Mouse (Mus musculus) right cerebral cortex, postnatal 4 days (tissue): ENCODE measurements around the gene Cd3e.

Experiments used
- DNase-seq: peaks from one replicate; pipeline ENCODE4 v3.0.0-alpha.2; 2022

Cd3e gene

DNA sequence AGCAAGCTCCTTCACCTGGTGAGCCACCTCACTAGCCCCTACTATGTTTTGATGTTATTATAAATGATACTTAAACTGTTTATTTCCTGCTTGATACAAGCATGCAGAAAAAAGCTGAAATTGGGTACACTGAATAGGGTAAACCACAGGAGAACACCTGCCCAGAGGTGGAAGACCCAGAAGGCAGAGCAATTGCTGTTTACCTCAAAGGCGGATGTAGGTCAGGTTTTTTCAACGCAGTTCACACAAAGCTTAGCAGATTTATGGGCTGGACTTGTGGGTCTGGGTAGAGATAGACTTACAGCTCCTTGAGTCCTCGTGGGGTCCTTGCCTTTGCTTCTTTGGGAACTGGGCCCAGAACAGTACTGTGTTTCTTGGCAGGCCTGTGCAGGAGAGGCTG lies 6.4 kb upstream of the Cd3e start:
- DNase-seq = no peak

DNA sequence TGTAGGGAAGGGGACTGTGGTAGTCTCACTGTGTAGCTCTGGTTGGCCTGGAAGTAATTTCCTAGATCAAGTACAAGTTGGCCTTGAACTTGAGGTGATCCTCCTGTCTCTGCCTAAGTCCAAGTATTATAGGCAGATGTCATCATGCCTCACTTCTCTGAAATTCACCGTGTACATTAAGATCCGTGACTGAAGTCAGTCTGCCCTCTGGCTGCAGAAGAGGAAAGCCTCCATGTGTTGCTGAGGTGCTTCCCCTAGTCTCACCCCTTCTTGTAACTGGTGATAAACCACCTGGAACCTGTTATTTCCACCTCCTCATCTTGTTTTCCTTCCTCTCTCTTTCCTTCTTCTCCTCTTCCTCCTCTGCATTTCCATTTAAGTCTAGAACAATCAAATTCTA lies 5.5 kb upstream of the Cd3e start:
- no peak for DNase-seq

DNA sequence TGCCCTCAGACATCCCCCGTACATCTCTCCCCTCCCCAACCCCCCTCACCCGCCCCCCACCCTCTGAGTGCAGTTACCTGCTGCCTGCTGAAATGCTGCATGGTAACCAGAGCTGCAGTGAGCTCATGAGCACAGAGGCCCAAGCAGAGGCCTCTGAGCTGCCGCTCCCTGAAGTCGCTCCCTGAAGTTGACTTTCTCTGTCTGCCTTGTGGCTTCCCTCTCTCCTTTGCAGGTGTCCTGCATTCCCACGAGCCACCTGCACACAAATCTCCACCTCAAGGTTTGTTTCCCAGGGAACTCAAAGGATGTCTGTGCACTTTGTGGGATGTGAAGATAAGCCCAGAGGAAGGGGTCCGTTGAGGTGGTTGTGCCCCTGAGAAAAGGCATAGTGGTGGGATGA lies 1.9 kb upstream of the Cd3e start:
- DNase-seq = no peak

DNA sequence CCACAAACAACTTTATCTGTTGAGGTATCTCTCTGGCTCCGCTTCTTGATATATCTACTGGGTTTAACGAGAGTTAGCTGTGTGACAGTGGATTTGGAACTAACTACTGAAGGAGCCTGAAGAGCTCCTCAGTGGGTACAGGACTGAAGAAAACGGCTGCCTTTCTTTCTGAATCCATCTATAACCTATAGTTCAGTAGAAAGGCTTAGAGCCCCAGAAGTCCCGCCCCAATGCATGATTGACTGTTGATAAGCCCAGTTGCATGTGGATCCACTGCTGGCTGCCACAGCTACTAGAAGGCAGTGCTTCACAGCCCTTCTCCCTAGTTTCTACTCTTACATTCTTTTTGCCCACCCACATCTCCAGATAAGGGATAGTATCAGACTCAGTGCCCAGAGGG lies 1.0 kb upstream of the Cd3e start:
- DNase-seq = no peak

DNA sequence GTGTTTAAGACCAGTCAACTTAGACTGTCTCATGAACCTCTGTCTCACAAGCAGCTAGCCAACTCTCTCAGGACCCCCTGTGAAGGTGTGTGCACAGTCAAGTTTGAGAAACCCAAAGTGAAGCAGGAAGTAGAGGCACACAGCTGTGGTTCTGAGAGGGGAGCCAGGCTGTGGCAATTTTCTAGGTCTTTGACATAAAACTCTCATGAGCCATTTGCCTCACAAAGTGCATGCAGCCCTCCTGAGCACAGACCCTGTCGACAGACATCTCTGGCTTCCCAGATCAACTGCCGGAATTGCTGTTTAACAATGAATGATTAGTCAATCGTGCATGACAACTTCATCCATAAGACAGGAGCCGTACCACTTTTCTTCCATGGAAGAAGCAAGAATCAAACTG lies 1.1 kb downstream of the Cd3e start:
- DNase-seq = no peak

DNA sequence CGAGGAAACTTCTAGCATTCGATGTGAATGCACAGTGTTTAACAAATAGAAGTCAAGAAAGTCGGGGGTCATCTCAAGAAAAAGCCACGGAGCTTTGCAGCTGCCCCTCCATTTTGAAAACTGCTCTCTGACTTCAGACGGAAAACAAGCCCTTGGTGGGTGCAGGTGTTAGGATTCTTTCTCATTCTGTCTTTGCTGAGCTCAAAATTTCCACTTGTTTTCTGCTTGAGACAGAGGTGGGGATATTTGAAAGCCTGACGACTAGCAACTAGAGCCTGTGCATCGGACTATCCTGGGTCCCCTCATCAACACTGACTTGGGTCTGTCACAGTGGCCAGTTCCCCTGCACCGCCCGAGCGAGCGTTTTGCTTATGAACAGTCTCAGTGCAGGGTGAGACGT lies 2.0 kb downstream of the Cd3e start:
- no peak for DNase-seq

DNA sequence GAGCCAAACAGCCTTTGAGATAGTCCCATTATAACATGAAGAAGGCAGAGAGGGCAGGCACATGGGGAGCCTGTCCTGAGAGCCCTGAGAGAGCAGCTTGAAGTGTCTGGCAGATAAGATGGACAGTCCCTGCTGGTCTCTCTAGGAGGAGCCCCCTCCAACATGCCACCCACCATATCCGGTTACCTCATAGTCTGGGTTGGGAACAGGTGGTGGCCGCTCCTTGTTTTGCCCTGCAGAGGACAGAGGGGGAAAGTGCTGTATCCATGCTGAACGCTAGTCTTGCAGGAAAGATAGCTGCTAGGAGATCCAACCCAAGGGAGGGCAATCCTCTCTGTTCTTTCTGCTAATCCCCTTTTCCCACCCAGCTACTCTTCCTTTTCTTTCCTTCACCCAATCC lies 9.2 kb downstream of the Cd3e start:
- DNase-seq = no peak

DNA sequence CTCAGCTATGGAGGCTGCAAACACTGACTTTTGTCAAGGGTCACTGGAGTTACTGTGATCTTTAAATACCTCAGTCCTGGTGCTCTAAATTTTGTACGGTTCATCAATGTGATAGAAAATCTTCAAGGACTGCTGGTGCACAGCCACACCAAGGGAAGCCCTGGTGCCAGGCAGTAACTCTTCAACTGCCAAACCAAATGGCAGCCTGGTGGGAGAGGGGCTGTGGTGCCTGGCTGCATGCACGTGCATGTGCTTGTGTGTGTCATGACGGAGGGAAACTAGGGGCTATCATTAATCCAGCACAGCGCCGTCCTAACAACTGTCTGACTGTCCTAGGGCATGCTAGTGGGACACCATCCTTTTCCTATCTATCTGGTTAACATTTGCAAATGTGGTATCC lies 9.7 kb downstream of the Cd3e start:
- no peak for DNase-seq

DNA sequence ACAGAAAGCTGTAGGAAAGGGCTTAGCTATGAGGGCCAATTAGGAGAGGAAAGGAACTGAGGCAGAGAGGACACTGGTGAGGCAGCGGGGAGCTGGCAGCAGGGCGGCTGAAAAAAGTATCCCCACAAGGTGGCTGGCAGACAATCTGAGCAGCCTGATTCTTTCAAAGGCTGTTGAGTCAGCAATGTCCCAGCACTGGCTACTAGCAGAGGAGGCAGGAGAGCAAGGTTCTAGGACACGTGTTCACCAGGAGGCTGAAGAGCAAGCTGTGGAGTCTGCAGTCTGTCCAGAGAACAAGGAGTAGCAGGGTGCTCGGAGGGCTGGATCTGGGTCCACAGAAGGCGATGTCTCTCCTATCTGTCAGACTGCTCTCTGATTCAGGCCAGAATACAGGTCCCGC lies 10.3 kb downstream of the Cd3e start:
- no peak for DNase-seq

DNA sequence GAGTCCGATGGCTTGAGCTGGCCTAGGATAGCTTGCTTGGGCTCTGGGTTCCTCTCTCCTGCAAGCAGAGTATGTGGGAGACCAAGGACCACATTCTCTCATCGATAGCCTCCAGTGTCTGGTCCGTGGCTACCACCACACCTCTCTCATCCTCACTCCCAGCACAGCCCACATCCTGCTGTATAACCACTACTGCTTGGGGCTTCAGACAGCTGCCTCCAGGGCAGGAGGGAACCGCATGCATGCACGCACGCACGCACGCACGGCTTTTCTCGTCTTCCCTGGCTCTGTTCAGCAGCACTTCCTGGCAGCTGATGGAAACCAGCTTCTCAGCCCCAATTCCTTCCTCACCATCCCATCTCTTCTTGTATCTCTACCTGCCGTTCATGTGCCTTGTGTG lies 11.3 kb downstream of the Cd3e start:
- no peak for DNase-seq

DNA sequence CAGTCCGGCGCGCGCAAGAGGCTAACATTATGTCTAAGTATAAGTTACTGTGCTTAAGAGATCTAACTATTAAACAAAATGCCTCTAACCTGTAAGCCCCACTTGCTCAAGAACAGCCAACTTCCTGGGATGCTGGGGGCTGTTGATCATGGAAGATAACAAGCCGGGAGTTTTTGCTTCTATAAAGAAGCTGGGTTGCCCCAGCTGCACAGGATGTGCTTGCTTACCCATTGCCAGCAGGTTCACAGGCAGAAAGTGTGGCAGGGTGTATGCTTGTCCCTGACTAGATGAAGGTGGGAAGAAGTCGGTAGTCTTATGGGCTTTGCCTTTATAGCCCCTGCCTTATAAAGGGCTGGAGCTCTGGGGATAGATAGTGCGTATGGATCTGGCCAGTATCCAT lies 12.8 kb downstream of the Cd3e start:
- no peak for DNase-seq

DNA sequence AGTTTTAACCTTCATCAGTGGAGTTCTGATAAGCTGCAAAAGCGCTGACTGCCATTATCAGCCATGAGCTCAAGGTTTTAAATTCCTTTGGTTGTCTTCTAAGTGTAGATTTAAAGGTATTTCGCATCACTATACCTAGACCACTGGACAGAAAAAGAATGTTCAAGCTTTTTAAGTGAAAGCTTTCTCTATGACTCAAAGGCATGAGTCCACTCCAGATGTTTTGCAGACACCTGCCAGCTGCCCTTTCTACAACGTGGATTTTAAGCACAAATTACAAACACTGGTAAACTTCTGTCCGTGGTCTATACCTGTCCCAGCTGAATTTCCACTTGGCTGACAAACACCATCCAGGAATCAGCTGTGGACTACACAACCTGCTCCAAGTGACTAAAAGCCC lies 14.5 kb downstream of the Cd3e start:
- no peak for DNase-seq

DNA sequence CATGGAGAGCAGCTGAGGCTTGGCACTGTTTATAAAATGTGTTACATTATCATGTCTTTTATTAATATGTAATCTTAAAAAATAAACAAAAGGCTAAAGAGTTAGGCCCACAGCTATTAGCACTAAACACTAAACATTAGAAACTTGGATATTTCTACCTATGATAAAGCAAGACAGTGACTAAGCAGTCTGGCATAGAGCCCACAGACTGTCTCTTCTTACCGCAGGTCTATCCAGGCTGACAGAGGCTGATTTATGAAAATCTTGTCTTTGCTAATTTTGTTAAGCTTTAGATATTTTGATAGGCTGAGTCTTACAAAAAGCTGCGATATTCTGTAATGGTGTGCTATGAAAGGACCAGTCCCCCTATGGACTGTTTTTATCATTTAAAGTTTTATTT lies 16.2 kb downstream of the Cd3e start:
- DNase-seq = no peak

DNA sequence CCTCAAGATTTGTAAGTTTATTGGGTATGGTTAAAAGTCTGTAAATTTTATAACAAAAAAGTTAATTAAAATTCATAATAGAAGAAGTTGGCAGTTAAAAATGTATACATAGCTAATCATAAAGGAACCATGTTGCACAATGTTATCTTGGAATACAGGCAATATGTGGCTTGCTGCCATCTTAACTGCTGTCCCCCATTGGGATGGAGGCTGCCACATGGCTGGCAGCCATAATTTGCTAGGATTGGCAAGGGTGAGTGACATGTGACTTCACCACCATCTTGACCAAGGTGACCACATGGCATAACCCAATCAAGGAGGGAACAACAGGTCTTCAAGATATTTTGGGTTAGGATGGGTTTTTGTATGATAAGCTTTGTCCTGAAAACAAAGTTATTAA lies 17.2 kb downstream of the Cd3e start:
- no peak for DNase-seq

DNA sequence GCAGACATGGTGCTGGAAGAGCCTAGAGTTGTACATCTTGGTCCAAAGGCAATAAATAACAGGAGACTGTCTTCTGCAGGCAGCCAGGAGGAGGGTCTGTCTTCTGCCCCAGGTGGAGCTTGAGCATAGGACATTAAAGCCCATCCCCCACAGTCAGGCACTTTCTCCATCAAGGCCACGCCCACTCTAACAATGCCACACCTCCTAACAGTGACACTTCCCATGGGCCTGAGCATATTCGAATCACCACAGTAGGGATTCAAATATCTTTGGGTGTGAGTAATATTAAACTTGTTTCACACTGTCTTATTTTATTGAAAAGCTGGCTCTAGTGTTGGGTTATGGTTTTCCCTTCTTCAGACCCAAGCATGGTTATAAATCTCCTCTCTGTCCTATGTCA lies 17.6 kb downstream of the Cd3e start:
- DNase-seq = no peak

DNA sequence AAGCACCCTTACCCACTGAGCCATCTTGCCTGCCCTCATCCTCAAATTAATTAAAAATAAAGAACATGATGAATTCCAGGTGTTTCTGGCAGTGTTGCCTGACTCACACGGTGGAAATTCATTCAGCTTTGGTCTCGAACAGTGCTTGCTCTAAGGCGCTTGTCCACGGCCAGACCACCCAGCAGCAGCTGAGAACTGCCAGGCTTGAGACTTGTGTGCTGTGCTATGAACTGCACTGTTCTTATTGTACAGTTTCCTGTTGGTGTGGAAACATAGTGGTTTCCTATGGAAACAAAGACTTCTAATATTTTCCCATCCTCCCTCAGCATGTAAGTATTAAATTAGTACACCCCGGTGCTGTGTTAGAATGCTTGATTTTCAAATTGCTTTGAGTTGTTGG lies 22.5 kb downstream of the Cd3e start:
- DNase-seq = no peak

DNA sequence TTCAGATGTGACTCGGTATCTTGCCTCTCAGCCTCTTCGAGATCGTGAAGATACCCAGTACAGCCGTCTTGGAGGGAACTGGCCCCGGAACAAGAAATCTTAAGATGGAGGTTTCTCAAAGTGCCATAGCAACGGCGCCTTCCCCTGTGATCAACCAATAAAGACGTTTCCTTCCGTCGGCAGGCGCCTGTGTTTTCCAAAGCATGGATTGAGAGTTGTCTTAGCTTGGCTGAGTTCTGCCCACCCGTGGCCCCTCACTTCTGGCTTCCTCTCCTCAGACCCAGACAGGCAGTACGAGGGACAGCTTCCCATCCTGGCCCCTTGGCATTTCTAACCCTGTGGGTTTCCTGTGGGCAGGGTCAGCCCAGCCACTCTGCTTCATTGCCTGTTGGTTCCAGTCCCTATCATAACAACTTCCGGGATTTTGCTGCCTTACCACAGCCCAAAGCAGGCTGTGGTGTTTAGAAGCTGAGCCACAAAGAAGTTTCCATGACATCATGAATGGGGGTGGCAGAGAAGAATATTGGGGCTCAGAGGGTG lies 23.1 kb downstream of the Cd3e start:
- no peak for DNase-seq

DNA sequence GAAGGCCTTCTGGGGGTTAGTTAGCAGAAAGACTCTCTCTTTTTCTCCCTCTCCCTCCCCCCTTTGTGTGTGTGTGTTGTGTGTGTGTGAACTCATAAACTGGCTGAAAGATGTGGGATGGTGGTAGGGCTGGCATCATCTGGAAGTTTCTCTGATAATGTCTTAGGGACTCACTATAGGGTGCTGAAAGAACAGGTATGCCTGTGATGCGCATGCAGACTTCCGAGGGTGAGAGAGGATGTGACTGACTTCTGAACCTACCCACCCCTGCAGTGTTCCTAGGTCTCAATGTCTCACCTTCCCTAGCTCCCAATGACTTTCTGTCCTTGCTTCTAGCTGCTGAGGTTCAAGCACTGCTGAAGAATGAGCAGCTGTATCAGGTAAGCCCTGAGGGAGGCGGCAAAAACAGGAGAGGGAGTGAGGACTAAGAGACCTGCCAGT lies 23.7 kb downstream of the Cd3e start:
- DNase-seq = no peak

DNA sequence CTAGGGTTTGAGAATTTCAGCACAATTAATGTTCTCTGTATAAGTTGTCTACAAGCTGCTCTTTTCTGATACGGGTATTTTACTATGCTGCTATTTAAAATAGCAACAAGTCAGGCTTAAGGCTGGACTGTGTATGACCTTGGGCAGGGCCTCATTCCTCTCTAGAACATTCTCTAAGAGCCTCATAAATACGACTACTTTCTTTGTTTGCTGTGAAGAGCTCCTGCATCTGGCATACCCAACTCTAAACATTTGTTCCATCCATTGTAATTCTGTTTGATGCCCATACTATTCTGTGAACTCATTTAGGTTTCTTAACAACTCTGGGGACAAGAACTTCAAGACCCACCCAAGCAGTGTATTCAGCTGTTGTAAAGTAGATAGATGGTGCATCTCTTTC lies 26.4 kb downstream of the Cd3e start:
- no peak for DNase-seq

DNA sequence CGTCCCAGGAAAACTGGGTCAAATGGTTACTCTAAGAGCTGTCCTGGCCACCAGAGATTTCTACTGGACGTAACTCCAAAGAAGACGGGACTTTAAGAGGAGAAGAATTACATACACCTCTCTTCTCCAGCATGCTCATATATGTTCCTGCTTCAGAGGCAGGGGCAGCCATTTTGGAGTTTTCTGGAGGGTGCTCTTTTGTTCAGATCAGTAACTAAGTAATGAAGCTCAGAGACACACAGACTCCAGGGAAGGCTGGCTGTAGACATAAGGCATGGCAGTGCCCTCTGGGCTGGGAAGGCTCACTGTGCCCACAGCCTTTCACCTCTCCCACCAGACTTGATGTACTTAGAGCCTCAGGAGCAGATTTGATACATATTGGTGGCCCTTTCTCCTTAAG lies 26.9 kb downstream of the Cd3e start:
- DNase-seq = no peak

DNA sequence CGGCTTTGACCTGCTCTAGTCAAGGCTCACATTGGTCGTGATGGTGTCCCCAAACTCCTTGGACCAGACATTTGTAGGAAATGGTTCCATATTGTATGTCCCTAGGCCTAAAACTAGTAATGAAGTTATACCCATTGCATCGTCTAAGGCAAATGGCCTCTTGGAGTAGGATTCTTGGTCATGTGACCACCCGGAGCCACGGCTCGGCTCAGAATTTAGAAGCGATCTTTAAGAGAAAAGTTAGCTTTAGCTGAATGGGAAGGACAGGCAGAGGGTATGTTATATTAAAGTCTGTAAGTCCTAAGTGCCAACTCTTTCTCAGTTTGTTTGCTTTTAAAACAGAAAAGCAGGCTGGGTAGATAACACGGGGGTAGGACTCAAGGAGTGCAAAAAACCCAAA lies 27.3 kb downstream of the Cd3e start:
- DNase-seq = no peak

DNA sequence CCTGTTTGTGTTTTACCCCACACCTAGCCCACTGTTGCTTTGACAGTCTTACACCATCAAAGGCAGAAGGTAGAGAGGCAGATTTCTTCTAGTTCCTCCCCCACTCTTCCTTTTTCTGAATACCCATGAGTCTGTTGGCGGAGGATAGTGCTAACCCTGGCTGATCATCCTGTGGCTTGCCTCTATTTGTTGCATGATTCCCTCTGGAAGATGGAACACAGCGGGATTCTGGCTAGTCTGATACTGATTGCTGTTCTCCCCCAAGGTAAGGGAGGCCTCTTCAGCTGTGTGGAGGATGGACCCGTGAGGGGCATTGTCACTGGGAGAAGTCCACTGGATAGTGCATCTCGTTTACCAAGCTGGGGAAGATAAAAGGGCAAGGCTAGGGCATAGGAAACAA lies 27.8 kb downstream of the Cd3e start, which contains the start of gene Cd3d:
Gene Cd3d (plus strand): TSS at position 111 of the 400 bp plus-strand sequence.
- no peak for DNase-seq

DNA sequence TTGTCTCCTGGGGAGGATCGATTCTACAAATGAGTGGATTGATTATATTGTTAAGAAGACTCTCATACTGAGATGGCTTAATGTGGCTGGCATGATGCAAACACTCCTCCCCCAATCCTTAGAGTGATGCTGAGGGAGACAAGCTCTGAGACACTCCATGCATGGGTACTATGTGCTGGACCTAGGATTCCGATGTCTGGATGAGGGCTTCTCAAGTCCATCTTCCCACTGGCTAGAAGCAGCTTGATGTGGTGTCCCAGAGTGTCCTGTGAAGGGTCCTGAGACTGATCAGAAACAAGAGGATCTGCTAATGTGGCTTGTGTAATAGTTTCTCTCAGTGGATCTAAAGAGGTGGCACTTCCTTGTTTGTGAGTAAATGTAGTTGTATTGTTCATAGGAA lies 28.3 kb downstream of the Cd3e start:
- DNase-seq = no peak

DNA sequence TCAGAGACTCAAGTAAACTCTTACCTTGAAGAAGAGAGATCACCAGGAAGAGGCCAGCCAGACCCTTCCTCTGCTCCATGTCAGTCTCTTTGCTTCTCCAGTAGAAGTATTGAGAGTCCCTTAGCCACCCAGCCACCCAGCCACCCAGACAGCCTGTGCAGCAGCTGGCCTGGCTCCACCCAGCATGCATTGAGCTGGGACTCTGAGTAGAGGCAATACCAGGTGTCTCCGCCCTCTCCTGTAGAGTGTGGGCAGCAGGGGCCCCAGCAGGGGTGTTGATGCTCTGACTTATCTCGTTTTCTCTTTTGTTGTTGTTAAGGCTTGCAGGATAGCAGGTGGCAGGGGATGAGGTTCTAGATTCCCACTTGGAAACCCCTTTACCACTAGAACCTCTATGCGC lies 29.2 kb downstream of the Cd3e start, which contains the start of gene Cd3g:
Gene Cd3g (minus strand): TSS at position 190 of the 400 bp plus-strand sequence.
- DNase-seq = no peak

DNA sequence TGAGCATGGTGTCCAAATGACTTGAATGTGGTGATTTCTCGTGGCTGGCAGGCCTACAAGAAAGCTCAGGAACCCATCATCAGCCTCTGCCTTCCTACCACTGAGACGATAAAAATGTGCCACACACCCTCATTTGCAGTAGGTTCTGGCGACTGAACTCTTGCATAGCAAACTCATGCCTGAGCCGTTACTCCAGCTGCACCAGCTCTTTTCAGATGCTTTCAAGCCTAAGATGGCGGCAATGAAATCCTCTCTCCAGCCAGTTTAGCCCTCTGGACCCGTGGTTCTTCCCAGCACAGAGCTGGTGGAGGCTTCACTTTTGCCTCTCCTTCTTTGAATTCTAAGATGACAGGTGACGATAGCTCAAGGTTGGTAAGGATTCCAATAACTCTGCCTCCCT lies 29.6 kb downstream of the Cd3e start:
- no peak for DNase-seq

DNA sequence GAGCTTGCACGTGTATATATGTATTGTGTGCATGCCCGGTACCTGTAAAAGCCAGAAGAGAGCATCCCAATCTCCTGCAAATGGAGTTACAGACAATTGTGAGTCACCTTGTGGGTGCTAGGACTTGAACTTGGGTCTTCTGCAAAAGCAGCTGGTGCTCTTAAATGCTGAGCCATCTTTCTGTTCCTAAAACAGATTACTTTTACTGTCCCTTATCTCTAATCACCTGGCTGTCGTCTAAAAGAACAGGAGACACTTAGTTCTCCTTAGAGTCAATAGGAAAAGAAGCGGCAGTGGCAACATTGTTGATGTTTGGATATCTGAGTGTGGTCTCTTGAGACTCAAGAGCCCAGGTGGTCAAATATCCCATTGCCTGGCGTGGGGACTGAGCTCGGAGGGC lies 31.6 kb downstream of the Cd3e start:
- DNase-seq = no peak
